Mouse (Mus musculus) Patski (cell line): ENCODE data around the gene Zbtb7a. TPM values are rescaled to one million over a fixed set of nuclear protein-coding genes. Genes with fewer than 3 reads are reported as not detected.
A peak's percentile ranks its signal among the peaks of the same experiment; 100 is the strongest.
"Not testable (repeated sequence)": the region's sequence is repeated elsewhere in the genome, so short reads cannot be mapped to it uniquely, and the experiment has no call there.

Source experiments
- ATAC-seq: fragments of 100-300 bp; one replicate; pipeline ENCODE4 v1.8.0; 2021
- CTCF ChIA-PET: fragments of 350-600 bp; sonication (Branson Sonifier 250); formaldehyde crosslinking; loops from one replicate; lab custom pipeline; 2022; ENCODE audit warnings: inconsistent platforms; lab: Charles Lee
- POLR2A ChIA-PET: fragments of 350-600 bp; sonication (Branson Sonifier 250); formaldehyde crosslinking; loops from one replicate; lab custom pipeline; 2022; ENCODE audit warnings: antibody characterized with exemption, inconsistent platforms; lab: Charles Lee
- DNase-seq: peaks from one replicate; pipeline ENCODE4 v3.0.0-alpha.2; 2011; ENCODE audit warnings: low read depth, low spot score
- H3K27me3 ChIP-seq: fragments of 371-371 bp; one replicate; pipeline ENCODE4 v1.5.1; 2021
- CTCF ChIP-seq: fragments of 100-300 bp; IDR thresholded peaks from one replicate; pipeline ENCODE4 v1.5.1; 2021
- in situ Hi-C: fragments of 300-500 bp; cut with MboI; formaldehyde crosslinking; loops from 3 replicates; pipeline ENCODE4 v1.11.1; 2018; ENCODE audit warnings: low pct_unique_long_range_greater_than_20kb, mixed read lengths
- polyA plus RNA-seq: library from polyadenylated mRNA; unstranded; gene quantifications from one replicate; pipeline ENCODE4 v1.2.3, GENCODE M21; 2021

Gene Zbtb7a
- polyA plus RNA-seq, 1 experiment from 2014 or later, result 40.6 TPM

GRCm38 (mm10) chr10:81168087-81168431 is 33.0 kb downstream of the Zbtb7a start:
- POLR2A ChIA-PET, result interaction anchor here (1.5 kb wide), 1 partner anchor 13 kb away, joined by 3 read pairs; no protein-coding TSS in a partner anchor
- CTCF ChIA-PET, result no interaction called here
- in situ Hi-C loops, result no loop called here
- H3K27me3 ChIP-seq, result no peaks in the 10 kb centered on the region
- TF ChIP-seq CTCF, result no peak
- ATAC-seq, result peak; percentile 6
- DNase-seq, result no peak

- in situ Hi-C loops, result no loop called here
- CTCF ChIA-PET, result no interaction called here
- DNase-seq (no peak), ATAC-seq (no peak)
- no peaks in the 10 kb centered on the region for H3K27me3 ChIP-seq
- TF ChIP-seq CTCF, result no peak
- POLR2A ChIA-PET, result interaction anchor here (1.2 to 1.5 kb wide), 3 partner anchors 13 to 26 kb away, joined by 3 to 7 read pairs (median 4); no protein-coding TSS in a partner anchor
These were observed 33.7 kb downstream of the Zbtb7a start for GRCm38 (mm10) chr10:81168521-81169244.

GRCm38 (mm10) chr10:81169411-81169900 is 34.4 kb downstream of the Zbtb7a start:
- CTCF ChIA-PET, ATAC-seq, in situ Hi-C loops, H3K27me3 ChIP-seq, DNase-seq: not testable (repeated sequence)
- POLR2A ChIA-PET, result interaction anchor here (0.7 to 1.5 kb wide), 6 partner anchors 14 to 217 kb away, joined by 3 to 7 read pairs (median 4); no protein-coding TSS in a partner anchor

- TF ChIP-seq CTCF, result no peak
- H3K27me3 ChIP-seq, result no peaks in the 10 kb centered on the region
- DNase-seq (no peak), ATAC-seq (no peak)
- in situ Hi-C loops, result loop anchor here (10.0 kb wide), 2 partner anchors 98 to 248 kb away; partner anchors contain the start of gene Thop1
- POLR2A ChIA-PET, result interaction anchor here (0.7 to 1.2 kb wide), 4 partner anchors 38 to 91 kb away, joined by 3 read pairs; partner anchors contain the start of gene Zbtb7a
- CTCF ChIA-PET, result interaction anchor here (0.7 to 0.8 kb wide), 2 partner anchors 9 to 91 kb away, joined by 3 read pairs; no protein-coding TSS in a partner anchor
These were observed 38.1 kb downstream of the Zbtb7a start for GRCm38 (mm10) chr10:81173132-81173531.

GRCm38 (mm10) chr10:81174617-81175344 is 39.8 kb downstream of the Zbtb7a start:
- no peak for ATAC-seq

GRCm38 (mm10) chr10:81175345-81175701 is 40.3 kb downstream of the Zbtb7a start:
- ATAC-seq, DNase-seq, H3K27me3 ChIP-seq: not testable (repeated sequence)
- CTCF ChIA-PET, result interaction anchor here (1.0 to 1.5 kb wide), 4 partner anchors 94 to 180 kb away, joined by 3 to 4 read pairs (median 3); no protein-coding TSS in a partner anchor
- POLR2A ChIA-PET, result interaction anchor here (1.2 kb wide), 1 partner anchor 40 kb away, joined by 3 read pairs; no protein-coding TSS in a partner anchor
- in situ Hi-C loops, result loop anchor here (5.0 to 10.0 kb wide), 3 partner anchors 101 to 251 kb away; partner anchors contain the start of gene Thop1

More at GRCm38 (mm10) chr10:81174617-81175344, 39.8 kb downstream of the Zbtb7a start:
- DNase-seq, result no peak
- ChIA-PET POLR2A (no interaction called here), CTCF (interaction anchor here (1.0 to 1.3 kb wide), 3 partner anchors 93 to 134 kb away, joined by 3 to 4 read pairs (median 3); no protein-coding TSS in a partner anchor)
- in situ Hi-C loops, result loop anchor here (5.0 to 10.0 kb wide), 3 partner anchors 100 to 250 kb away; partner anchors contain the start of gene Thop1
- no peak for TF ChIP-seq CTCF
- no peaks in the 10 kb centered on the region for H3K27me3 ChIP-seq

GRCm38 (mm10) chr10:81175936-81176465 is 41.0 kb downstream of the Zbtb7a start:
- in situ Hi-C loops, result loop anchor here (5.0 to 10.0 kb wide), 3 partner anchors 101 to 251 kb away; partner anchors contain the start of gene Thop1
- ATAC-seq, result no peak
- CTCF ChIA-PET, result interaction anchor here (0.7 to 1.5 kb wide), 4 partner anchors 58 to 181 kb away, joined by 3 to 4 read pairs (median 3); no protein-coding TSS in a partner anchor
- POLR2A ChIA-PET, result interaction anchor here (0.9 to 1.2 kb wide), 3 partner anchors 9 to 48 kb away, joined by 3 read pairs; no protein-coding TSS in a partner anchor
- TF ChIP-seq CTCF, result no peak
- no peaks in the 10 kb centered on the region for H3K27me3 ChIP-seq
- no peak for DNase-seq

- in situ Hi-C loops, result loop anchor here (5.0 to 10.0 kb wide), 3 partner anchors 102 to 252 kb away; partner anchors contain the start of gene Thop1
- DNase-seq, result no peak
- no peaks in the 10 kb centered on the region for H3K27me3 ChIP-seq
- ChIA-PET POLR2A (interaction anchor here (0.6 to 1.2 kb wide), 4 partner anchors 9 to 48 kb away, joined by 3 read pairs; no protein-coding TSS in a partner anchor), CTCF (interaction anchor here (0.7 to 1.5 kb wide), 2 partner anchors 58 to 181 kb away, joined by 3 read pairs; no protein-coding TSS in a partner anchor)
- ATAC-seq, result peak; percentile 23
- TF ChIP-seq CTCF, result no peak
These were observed 41.6 kb downstream of the Zbtb7a start, which contains the start of gene Eef2 for GRCm38 (mm10) chr10:81176466-81177271. Eef2 (plus strand) TSS chr10:81176631.

- POLR2A ChIA-PET, result interaction anchor here (0.6 to 1.9 kb wide), 2 partner anchors 8 to 13 kb away, joined by 3 to 6 read pairs; no protein-coding TSS in a partner anchor
- TF ChIP-seq CTCF, result no peak
- ATAC-seq (no peak), DNase-seq (no peak)
- in situ Hi-C loops, result loop anchor here (5.0 to 10.0 kb wide), 3 partner anchors 103 to 253 kb away; partner anchors contain the start of gene Thop1
- CTCF ChIA-PET, result no interaction called here
- H3K27me3 ChIP-seq, result no peaks in the 10 kb centered on the region
These were observed 42.5 kb downstream of the Zbtb7a start for GRCm38 (mm10) chr10:81177491-81177925.
